Mouse (Mus musculus): ENCODE measurements around the gene Ppp1ca. TPM values are rescaled to one million over a fixed set of nuclear protein-coding genes. Genes with fewer than 3 reads are reported as not detected.

The Ppp1ca gene
- polyA plus RNA-seq, 1 experiment from 2014 or later = 587 TPM

DNA sequence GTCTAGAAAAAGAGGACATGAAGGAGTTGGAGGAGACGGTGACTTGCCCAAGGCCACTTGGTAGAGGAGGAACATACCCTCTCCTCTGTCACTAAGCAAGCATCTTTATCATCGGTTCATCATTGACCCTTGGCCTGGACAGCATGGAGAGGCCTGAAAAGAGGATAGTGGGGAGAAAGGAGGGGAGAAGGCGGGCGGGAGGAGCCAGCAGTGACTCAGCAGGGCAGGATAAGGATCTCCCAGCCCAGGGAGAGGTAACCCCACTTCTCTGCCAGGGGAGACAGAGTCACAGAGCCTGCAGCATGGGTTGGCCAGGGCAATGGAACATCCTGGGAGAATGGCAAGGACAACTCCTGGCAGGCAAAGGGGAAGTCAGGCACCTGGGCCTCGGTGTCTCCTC lies 16.7 kb downstream of the Ppp1ca start:
- H3K9ac ChIP-seq = no peak overlapping the region
- H3K4me3 ChIP-seq = no peak overlapping the region
- H3K4me1 ChIP-seq (replicated peaks) = peaks cover 6% of the 10 kb centered on the region
- no peak overlapping the region for H3K4me2 ChIP-seq
- no peak for ATAC-seq (ENCODE audit: low FRiP score, low read depth)
- no peak overlapping the region for H3K27ac ChIP-seq (replicated peaks)
- H3K36me3 ChIP-seq = no peaks in the 10 kb centered on the region
- WGBS = 70% methylated on average over 5 of the region's 5 CpGs
- peaks cover 24% of the 10 kb centered on the region for H3K27me3 ChIP-seq
- H3K9me3 ChIP-seq = no peaks in the 10 kb centered on the region

DNA sequence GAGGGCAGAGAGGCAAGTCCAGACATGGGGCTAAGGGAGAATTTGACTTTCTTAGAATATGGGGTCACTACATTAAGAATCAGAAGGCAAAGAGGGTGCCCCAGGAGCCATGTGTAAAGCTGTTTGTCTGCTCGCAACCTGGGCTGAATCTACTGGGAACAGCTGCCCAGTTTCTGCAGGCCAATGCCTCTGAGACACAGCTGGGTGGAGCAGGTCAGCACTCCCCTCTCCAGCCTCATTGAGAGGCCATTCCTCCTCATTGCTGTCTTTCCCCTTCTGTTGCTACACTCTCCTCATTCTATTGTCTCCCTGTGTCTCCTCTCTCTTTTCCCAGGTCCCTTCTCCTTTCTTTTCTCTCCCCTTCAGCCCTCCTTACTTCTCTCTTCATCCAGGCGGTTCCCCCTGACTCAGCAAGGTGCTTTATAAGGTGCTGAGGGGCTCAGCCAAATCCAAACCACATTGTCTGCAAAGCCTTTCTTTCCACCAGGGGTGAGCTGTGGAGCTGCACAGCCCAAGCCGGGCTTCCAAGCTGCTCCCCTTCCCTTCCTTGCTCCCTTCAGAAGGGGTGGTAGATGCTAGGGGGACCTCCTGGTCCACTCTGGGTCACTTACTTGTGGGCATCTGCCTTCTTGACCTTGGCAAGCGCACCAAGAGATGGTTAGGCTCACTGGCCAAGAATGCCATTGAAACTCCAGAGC lies 20.2 kb downstream of the Ppp1ca start:
- Histone ChIP-seq H3K9me3 (no peaks in the 10 kb centered on the region), H3K4me2 (no peak overlapping the region), H3K27ac (replicated peaks) (no peak overlapping the region), H3K4me1 (replicated peaks) (peaks cover 38% of the 10 kb centered on the region), H3K27me3 (peaks cover 51% of the 10 kb centered on the region), H3K36me3 (no peaks in the 10 kb centered on the region), H3K9ac (no peak overlapping the region), H3K4me3 (no peak overlapping the region)
- 24% methylated on average over 4 of the region's 4 CpGs for WGBS
- ATAC-seq (ENCODE audit: low FRiP score, low read depth) = no peak

DNA sequence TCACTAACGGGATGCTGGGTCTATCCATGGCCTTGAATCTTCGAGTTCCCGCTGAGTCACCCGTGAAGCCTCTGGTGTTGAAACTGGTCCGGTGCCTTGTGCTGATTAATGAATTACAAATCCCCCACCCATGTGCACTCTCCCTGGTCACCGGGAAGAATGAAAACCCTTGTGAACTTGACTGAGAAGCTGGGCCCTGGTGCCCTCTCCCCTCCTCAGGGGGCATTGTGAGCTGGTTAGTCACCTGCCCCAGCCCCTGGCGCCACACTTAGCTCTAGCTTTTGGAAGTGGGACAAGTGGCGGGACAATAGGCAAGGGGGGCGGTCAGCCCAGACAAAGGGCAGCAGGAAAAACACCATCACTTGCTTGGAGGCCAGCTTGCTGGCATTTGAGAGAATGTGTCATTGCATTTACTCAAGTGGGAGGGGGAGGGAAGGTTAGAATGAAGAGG lies 21.7 kb downstream of the Ppp1ca start:
- Histone ChIP-seq H3K4me3 (no peak overlapping the region), H3K27ac (replicated peaks) (no peak overlapping the region), H3K4me1 (replicated peaks) (peaks cover 38% of the 10 kb centered on the region), H3K36me3 (no peaks in the 10 kb centered on the region), H3K4me2 (peak overlapping the region; percentile 97), H3K9ac (no peak overlapping the region), H3K27me3 (peaks cover 56% of the 10 kb centered on the region), H3K9me3 (no peaks in the 10 kb centered on the region)
- ATAC-seq (ENCODE audit: low FRiP score, low read depth) = no peak
- 4% methylated on average over 9 of the region's 9 CpGs for WGBS

DNA sequence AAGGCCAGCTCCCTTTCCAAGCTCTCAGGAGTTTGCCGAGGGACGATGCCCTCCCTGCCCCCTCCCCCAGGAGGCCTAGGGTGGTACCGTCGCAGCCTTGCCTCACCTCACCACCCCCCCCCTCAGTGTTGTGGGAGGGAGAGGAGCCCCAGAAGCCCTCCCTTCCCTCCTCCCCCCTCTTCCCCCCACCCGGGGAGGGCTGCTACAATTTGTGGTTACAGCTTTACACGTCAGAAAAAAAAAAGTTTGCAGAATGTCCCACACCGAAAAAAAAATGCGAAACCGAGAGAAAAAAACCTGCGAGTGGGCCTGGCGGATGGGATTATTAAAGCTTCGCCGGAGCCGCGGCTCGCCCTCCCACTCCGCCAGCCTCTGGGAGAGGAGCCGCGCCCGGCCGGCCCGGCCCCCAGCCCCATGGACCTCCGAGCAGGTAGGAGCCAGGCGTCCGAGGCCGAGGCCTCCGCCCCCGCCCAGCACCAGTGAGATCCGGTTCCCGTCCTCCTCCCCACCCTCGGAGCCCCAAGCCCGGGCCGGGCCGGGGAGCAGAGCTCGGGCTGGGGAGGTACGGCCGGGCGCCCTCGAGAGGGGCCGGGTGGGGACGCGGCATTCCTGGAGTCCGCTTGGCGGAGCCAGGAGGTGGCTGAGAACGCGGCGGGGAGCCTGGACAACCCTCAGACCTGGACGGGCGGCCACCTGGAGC lies 22.4 kb downstream of the Ppp1ca start, which contains the start of the genes Clcf1 and AC109138.7:
Clcf1 (plus strand) TSS at position 168 of the 700 bp plus-strand sequence.
AC109138.7 (plus strand) TSS at position 287 of the 700 bp plus-strand sequence.
- 0 out of 2 replicates have a peak within 1 kb of the TSS, but pooled peaks have one; percentile 15 for H3K27ac ChIP-seq (replicated peaks)
- no peak for ATAC-seq (ENCODE audit: low FRiP score, low read depth)
- H3K4me2 ChIP-seq = peak within 1 kb of the TSS; percentile 97
- no peaks in the 10 kb centered on the region for H3K9me3 ChIP-seq
- H3K27me3 ChIP-seq = peaks cover 56% of the 10 kb centered on the region
- no peaks in the 10 kb centered on the region for H3K36me3 ChIP-seq
- peak within 1 kb of the TSS; percentile 49 for H3K4me3 ChIP-seq
- H3K4me1 ChIP-seq (replicated peaks) = peaks cover 38% of the 10 kb centered on the region
- under 1% methylated on average over 44 of the region's 49 CpGs for WGBS
- H3K9ac ChIP-seq = peak within 1 kb of the TSS; percentile 46

DNA sequence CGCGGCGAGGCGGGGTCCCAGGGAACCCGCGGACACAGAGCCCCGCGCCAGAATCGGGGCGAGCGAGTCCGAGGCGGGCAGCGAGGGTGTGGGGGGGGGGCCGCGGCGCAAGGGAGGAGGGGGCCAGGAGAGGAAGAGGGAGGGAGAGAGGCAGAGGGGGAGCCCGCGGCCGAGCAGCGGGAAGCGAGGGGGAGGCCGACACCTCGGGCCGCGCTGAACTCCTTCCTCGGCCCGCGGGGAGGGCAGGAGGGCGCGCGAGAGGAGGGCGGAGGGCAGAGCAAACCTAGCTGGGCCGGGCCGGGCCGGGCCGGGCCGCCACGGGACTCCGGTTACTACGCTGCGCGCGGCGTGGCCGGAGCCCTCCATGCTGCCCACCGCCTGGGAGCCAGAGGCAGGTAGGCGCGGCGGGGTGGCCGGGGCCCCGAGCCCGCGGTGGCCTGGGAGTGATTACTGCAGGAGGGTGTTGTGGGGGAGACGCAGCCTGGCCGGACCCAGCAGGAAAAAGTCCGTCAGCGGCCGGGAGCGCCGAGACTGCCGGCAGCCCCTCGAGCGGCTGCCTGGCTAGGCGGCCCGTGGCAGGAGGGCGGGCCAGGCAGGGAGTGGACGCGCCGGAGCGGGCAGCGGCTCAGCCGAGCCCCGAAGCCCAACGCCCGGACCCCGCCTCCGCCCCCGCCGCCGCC lies 23.0 kb downstream of the Ppp1ca start:
- Histone ChIP-seq H3K9me3 (no peaks in the 10 kb centered on the region), H3K4me2 (peak overlapping the region; percentile 97), H3K9ac (peak overlapping the region; percentile 46), H3K4me3 (peak overlapping the region; percentile 49), H3K27me3 (peaks cover 56% of the 10 kb centered on the region), H3K4me1 (replicated peaks) (peaks cover 39% of the 10 kb centered on the region), H3K27ac (replicated peaks) (0 out of 2 replicates have a peak overlapping the region, but pooled peaks have one; percentile 15), H3K36me3 (no peaks in the 10 kb centered on the region)
- ATAC-seq (ENCODE audit: low FRiP score, low read depth) = no peak
- WGBS = under 1% methylated on average over 51 of the region's 81 CpGs

DNA sequence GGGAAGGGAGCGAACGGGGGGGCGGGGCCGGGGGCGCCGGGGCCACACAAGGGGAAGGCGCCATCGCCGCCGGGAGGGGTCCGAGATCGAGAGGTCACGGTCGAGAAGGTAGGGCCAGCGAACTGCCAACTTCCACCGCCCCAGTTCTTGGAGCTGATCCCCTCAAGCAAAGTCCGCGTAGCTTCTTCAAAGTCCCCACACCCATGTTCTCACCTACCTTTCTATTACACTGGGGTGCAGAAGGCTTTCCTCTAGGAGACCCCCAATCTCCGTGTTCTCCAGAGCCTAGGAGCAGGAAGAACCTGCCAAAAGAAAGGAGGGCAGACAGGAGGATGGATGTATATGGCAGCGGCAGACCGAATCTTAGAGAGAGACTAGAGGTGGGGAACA lies 23.6 kb downstream of the Ppp1ca start:
- peaks cover 44% of the 10 kb centered on the region for H3K4me1 ChIP-seq (replicated peaks)
- H3K9ac ChIP-seq = peak overlapping the region; percentile 46
- no peak for ATAC-seq (ENCODE audit: low FRiP score, low read depth)
- 2% methylated on average over 14 of the region's 21 CpGs for WGBS
- H3K36me3 ChIP-seq = no peaks in the 10 kb centered on the region
- H3K4me2 ChIP-seq = peak overlapping the region; percentile 97
- no peak overlapping the region for H3K27ac ChIP-seq (replicated peaks)
- no peaks in the 10 kb centered on the region for H3K9me3 ChIP-seq
- H3K4me3 ChIP-seq = peak overlapping the region; percentile 49
- peaks cover 56% of the 10 kb centered on the region for H3K27me3 ChIP-seq

DNA sequence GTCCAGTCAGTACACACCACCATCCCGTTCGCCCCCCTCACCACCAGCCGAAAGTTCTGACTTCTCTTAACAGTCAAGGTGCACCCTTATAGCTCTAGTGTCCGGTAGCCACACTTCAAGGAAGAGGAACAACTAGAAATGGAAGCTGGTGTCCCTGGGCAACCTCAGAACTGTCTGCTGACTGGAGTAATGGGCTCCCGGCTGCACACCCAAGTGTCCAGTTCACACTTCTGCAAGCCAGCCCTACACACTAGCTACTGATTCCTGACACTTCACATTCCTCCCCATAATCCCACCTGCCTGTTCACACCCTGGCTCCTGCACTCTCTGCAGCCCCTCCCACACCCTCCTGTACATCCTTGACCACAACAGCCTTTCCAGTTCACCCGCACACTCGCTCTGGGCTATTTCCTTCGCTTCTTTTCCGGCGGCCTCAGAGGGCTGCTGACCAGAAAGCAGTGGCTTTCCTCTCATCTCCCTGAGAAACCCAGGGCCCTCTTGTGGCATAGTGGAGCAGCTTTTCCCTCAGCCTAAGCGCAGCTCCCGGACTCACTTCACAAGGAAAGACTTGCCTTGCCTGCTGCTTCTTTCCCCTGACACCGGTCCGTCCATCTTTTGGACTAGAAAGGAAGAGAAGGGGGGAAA lies 24.3 kb downstream of the Ppp1ca start:
- Histone ChIP-seq H3K9me3 (no peaks in the 10 kb centered on the region), H3K4me3 (peak overlapping the region; percentile 3; the same call in 1 of the 2 replicates), H3K9ac (no peak overlapping the region), H3K36me3 (no peaks in the 10 kb centered on the region), H3K4me1 (replicated peaks) (peaks cover 51% of the 10 kb centered on the region), H3K4me2 (peak overlapping the region; percentile 32), H3K27me3 (peaks cover 53% of the 10 kb centered on the region), H3K27ac (replicated peaks) (no peak overlapping the region)
- ATAC-seq (ENCODE audit: low FRiP score, low read depth) = no peak
- WGBS = 25% methylated on average over 14 of the region's 14 CpGs

DNA sequence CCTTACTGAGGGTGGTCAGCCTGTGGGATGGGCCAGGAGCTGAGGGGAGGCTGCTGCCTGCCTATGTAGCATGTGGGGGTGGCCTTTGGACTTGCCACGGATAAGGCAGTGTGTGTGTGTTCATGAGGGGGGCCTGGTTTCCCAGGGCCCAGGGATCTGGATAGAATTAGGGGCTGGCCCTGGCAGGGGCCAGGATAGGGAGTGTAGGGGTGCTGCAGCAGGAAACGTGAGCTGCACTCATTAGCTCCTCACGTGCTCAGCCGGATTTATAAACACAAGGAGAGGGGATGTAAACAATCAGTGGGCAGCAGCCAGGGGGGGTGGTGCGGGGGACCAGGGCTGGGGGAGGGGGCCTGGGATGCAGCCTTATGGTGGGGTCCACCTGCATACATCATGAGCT lies 25.3 kb downstream of the Ppp1ca start:
- Histone ChIP-seq H3K9ac (no peak overlapping the region), H3K9me3 (no peaks in the 10 kb centered on the region), H3K27ac (replicated peaks) (no peak overlapping the region), H3K4me1 (replicated peaks) (peaks cover 56% of the 10 kb centered on the region), H3K4me2 (no peak overlapping the region), H3K27me3 (peaks cover 43% of the 10 kb centered on the region), H3K4me3 (no peak overlapping the region), H3K36me3 (no peaks in the 10 kb centered on the region)
- no peak for ATAC-seq (ENCODE audit: low FRiP score, low read depth)
- 23% methylated on average over 5 of the region's 5 CpGs for WGBS

DNA sequence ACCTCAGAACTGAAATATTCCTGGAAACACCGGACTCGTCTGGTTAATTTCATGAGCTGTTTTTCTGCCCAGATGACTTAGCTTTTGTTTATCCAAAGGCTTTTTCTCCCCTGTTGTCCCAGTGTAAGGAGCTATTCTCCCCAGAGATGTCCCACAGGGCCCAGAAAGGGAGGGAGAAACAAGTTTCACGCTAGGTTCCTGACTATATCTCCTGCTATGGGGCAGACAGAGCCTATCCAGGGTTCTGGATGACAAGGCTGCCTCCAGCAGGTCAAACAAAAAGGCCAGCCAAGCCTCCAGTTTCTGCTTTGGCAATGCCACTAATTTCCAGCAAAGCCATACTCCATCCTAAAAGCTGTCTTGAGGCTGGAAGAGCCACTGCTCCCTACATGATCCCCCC lies 26.0 kb downstream of the Ppp1ca start:
- Histone ChIP-seq H3K4me3 (no peak overlapping the region), H3K36me3 (no peaks in the 10 kb centered on the region), H3K4me1 (replicated peaks) (peaks cover 58% of the 10 kb centered on the region), H3K27ac (replicated peaks) (no peak overlapping the region), H3K9me3 (no peaks in the 10 kb centered on the region), H3K9ac (no peak overlapping the region), H3K4me2 (no peak overlapping the region), H3K27me3 (peaks cover 39% of the 10 kb centered on the region)
- no peak for ATAC-seq (ENCODE audit: low FRiP score, low read depth)
- 45% methylated on average over 3 of the region's 3 CpGs for WGBS

DNA sequence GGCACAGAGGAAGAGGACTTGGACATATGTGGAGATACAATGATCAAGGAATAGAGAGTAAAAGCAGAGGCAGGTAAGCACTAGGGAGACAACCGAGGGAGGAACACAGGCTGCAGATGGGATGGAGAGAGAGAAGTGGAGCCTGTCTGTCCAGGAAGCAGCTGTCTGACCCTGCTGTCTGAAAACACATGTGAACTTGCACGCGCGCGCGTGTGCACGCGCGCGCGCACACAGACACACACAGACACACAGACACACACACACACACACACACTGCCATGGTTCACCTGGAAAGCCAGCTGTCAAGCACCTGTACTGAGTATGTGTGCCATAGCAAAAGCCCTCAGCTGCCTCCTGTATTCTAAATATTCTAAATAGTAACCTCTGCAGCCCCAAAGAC lies 26.4 kb downstream of the Ppp1ca start:
- Histone ChIP-seq H3K27ac (replicated peaks) (no peak overlapping the region), H3K4me1 (replicated peaks) (peaks cover 54% of the 10 kb centered on the region), H3K9me3 (no peaks in the 10 kb centered on the region), H3K9ac (no peak overlapping the region), H3K4me3 (no peak overlapping the region), H3K27me3 (peaks cover 34% of the 10 kb centered on the region), H3K36me3 (no peaks in the 10 kb centered on the region), H3K4me2 (no peak overlapping the region)
- no peak for ATAC-seq (ENCODE audit: low FRiP score, low read depth)
- 89% methylated on average over 11 of the region's 11 CpGs for WGBS

DNA sequence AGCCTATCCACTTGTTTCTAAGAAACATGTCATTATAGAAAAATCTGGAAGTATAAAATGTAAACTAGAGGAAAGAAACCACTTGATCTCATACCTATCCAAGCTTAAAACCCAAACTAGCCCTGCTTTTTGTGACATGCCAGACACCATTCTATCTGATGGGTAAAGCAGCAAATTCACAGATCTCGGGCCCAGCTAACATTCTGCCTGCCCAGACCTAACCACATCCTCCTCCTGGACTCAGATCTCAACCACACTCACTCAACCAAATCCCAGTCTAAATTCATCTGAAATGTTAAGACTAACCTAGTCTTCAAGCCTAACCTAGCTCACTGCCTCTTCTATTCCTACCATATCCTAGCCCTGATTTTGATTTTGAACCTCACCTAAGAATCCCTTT lies 26.9 kb downstream of the Ppp1ca start:
- no peak overlapping the region for H3K27ac ChIP-seq (replicated peaks)
- H3K9ac ChIP-seq = no peak overlapping the region
- peaks cover 51% of the 10 kb centered on the region for H3K4me1 ChIP-seq (replicated peaks)
- H3K4me3 ChIP-seq = no peak overlapping the region
- ATAC-seq (ENCODE audit: low FRiP score, low read depth) = no peak
- H3K36me3 ChIP-seq = no peaks in the 10 kb centered on the region
- no peak overlapping the region for H3K4me2 ChIP-seq
- no peaks in the 10 kb centered on the region for H3K9me3 ChIP-seq
- H3K27me3 ChIP-seq = peaks cover 29% of the 10 kb centered on the region
- 74% methylated on average over 1 of the region's 1 CpGs for WGBS

Data from hindbrain, embryonic 15.5 days (tissue).